Mouse (Mus musculus): ENCODE measurements around the gene Gpn2. TPM values are rescaled to one million over a fixed set of nuclear protein-coding genes. Genes with fewer than 3 reads are reported as not detected.

The Gpn2 gene
- 12.7 and 15.8 TPM in 2 replicates for total RNA-seq (2021)
- long read RNA-seq, experiment 1, transcript Gpn2-201 (5 exons, 1,367 nt), result major isoform, 13 of 16 reads
- long read RNA-seq, experiment 1, partial matches to known transcripts, result 0 of 16 reads
- long read RNA-seq, experiment 1, other reads (novel, unspliced or antisense), result 2 of 16 reads
- long read RNA-seq, experiment 2, transcript Gpn2-201 (5 exons, 1,367 nt), result major isoform, 13 of 15 reads
- long read RNA-seq, experiment 2, partial matches to known transcripts, result 1 of 15 reads
- long read RNA-seq, experiment 2, other reads (novel, unspliced or antisense), result 0 of 15 reads

DNA sequence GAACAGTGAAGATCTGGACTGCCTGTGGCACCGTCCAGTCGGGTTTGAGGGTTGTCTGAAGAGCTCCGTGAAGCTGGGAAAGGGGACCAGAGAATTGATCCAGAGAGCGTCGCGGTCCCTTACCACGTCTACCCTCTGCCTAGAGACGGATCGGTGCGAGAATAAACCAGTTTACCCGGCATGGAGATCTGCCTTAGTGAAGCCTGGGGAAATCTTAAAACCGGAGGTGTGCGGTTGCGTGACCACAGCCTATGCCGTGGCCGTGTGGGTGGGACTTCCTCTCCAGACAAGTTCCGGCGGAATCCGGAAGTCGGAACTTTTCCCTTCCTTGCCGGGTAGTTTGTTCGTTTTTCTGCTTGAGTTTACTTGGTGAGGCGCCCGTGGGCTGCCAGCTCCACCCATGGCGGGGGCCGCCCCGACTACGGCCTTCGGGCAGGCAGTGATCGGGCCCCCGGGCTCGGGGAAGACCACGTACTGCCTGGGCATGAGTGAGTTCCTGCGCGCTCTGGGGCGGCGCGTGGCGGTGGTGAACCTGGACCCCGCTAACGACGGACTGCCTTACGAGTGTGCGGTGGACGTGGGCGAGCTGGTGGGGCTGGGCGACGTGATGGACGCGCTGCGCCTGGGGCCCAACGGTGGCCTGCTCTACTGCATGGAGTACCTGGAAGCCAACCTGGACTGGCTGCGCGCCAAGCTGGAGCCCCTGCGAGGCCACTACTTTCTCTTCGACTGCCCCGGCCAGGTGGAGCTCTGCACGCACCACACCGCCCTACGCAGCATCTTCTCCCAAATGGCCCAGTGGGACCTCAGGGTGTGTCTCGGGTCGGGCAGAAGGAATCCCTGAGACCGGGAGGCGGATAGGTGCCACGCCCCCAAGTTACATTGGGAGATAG lies at the start of gene Gpn2:
Gene Gpn2 (plus strand): TSS at position 304 of the 893 bp plus-strand sequence.
- DNase-seq, result peak; percentile 92

DNA sequence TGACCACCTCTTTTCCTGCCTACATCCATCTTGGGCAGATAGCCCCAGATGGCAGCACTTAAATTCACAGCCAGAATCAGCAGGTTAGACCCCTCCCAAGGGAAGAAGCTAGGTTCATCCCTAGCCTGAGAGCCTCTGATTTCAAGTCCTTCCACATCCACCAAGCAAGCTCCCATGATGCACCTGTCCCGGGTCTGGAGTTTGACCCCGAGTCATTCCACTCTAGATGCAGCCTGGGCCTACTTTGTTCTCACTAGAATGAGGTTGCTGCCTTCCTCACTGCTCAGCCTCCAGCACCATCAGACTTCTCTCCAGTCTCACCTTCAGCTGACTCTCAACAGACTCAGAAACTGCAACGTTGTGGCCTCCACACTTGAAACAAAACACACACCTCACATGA lies 48.1 kb upstream of the Gpn2 start:
- DNase-seq, result no peak

DNA sequence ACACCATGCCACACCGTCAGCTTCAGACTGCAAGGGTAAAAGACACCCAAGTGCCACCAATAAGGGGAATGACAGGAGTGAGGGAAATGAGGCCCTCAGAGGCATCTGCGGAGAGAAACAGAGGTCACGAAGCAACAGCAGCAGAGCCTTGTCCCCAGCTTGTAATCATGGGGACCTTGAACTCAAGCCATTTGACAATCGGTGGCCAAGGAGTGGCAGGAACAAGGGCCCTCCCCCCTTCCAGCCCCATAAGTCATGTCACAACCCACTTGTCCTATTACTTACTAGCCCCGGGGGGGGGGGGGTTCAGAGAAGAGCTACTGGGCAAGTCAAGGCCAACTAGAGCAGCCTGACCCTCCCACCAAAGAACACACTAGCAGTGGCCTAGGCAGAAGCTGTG lies 47.5 kb upstream of the Gpn2 start:
- peak; percentile 79 for DNase-seq

GRCm38 (mm10) chr4:133545272-133546231 lies 38.6 kb upstream of the Gpn2 start, which contains the start of gene Nudc:
TSS of gene Nudc (minus strand) at chr4:133545996.
- peak; percentile 98 for DNase-seq

GRCm38 (mm10) chr4:133552029-133552428 lies 32.1 kb upstream of the Gpn2 start:
- no peak for DNase-seq

DNA sequence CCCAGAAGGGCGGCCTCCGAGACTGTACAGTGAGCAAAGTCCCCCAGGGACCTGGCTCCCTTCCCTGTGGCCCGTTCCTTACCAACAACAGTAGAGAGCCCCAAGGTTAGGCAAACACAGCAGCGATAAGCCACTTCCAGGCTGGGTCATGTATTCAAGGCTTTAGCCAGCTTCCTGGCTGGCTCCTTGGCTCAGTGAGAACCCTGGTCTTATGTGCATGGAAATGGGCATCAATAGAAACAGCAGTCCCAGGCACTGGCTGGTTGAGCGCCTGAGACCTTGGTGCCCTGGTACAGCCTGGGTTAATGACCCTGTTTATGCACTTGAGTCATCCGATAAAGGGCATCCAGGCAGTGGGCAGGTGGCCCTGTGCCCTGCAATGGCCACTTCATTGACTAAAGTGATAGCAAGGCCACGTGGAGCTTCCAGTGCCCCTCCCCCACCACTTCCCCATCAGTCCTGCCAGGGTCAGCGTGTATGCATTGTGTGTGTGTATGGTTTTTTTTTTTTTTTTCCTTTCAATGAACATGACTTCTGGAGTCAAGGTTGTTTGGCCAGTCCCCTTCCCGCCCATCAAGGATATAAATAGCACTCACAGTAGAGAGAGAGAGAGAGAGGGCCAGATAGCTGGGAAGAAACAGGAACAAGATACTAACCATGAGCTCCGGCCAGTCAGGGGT lies 31.3 kb upstream of the Gpn2 start, which contains the start of gene Nr0b2:
Gene Nr0b2 (plus strand): TSS at position 609 of the 680 bp plus-strand sequence.
- DNase-seq, result peak; percentile 85

GRCm38 (mm10) chr4:133553448-133554330 lies 30.5 kb upstream of the Gpn2 start:
- DNase-seq, result peak; percentile 39

- DNase-seq, result no peak
Observed at GRCm38 (mm10) chr4:133557041-133557717, 27.0 kb upstream of the Gpn2 start.

DNA sequence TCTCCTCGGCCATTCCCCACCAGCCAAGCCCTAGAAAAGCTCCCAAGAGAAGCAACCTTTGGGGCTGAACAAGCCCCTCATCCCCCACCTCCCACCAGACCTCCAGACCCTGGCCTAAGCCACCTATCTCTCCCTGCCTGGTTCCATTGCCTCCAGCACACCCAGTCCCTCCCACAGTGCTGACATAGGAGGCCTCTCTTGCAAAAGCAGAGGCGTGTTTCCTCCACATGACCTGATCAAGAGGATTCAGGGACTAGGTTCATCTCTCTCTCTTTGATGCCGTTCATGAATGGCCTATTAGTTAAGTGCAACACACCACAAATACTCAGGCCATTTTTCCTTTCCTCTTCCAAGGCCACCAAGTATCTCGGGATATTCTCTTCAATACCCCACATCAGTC lies 24.3 kb upstream of the Gpn2 start:
- DNase-seq, result no peak

DNA sequence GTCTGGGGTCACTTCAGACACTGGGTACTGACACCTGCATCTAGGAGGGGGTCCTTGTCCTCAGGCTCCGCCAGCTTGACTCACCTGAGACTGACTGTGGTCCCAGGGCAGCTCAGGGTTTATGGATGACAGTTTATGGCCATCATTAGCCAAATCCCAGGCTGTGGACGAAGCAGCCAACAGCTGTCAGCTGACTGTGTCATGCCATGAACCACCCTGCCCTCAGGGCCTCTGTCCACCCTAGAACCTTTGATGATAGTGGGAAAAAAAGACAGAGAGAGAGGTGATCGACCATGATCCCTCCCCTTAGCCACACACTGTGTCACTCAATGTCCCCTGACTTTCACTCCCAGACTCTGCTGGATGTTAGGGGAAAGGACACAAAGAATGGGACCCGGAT lies 22.5 kb upstream of the Gpn2 start:
- no peak for DNase-seq

DNA sequence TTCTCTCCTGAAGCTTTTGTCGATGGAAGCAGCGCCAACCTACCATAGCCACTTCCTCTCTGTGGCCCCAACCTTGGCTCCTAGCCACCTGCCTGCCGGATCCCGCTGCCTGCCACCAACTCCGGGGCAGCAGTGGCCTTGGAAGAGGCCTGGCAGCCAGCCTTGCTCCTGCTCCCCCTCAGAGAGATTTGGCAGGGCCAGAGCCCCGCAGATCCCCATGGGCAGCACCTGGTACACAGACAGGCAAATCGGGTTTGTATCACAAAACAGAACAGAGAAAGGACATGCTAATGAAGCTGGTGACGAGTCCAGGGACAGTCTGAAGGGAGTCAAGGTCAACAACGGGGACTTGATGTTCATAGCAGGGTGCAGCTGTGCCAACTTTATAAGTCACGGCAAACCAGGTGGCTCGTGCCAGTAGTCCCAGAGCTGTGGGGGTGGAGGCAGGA lies 21.0 kb upstream of the Gpn2 start:
- DNase-seq, result peak; percentile 92

GRCm38 (mm10) chr4:133567251-133567650 lies 16.9 kb upstream of the Gpn2 start:
- no peak for DNase-seq

DNA sequence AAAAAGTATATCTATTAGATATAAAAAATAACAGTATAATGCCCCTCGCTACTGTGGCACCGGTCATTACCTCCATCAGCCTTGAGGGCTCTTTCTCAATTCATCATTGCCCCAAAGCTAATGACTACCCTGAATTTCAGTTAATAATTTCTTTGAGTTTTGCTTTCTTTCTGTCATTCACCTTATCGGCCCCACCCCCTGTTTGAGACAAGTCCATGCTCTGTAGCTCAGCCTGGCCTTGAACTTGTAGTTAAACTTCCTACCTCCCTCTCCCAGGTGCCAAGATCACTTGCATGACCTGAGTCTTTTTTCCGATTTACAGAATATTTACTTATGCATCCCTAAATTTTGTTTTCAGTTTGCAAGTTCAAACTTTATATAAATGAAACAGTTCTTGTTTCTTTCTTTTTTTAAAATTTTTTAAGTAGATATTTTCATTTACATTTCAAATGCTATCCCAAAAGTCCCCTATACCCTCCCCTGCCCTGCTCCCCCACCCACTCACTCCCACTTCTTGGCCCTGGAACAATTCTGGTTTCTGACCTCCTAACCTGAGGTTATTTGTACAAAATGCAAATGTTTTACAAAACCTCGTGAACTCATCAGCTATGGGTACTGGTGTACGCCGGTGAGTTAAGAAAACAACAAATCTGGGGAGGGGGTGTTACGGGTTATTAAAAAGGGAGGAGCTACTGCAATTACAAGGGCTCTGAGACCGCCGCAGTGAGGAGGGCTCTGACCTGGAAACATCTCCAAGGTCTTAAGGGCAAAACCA lies 14.7 kb upstream of the Gpn2 start:
- DNase-seq, result no peak

DNA sequence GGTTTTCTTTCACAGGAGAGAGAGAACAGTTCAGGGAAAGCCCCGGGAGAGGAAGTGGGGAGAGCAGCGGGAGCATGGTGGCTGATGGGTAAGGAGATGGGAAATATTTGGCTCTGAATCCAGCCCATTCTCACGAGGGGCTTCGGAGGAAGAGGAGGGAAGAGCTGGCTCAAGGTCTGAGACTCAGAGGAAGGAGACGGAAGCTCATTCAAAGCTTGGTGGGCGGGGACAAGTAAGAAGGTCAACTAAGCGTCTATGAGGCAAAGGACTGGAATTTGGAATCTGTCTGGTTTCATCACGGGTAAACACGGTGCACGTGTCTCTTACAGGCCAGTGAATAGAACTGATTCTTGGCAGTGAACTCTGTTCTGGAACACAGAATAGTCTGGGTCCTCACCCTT lies 14.1 kb upstream of the Gpn2 start:
- DNase-seq, result peak; percentile 73

- DNase-seq, result peak; percentile 95
Observed at GRCm38 (mm10) chr4:133574070-133574842, 9.9 kb upstream of the Gpn2 start, which contains the start of gene Gpatch3. TSS of gene Gpatch3 (plus strand) at chr4:133574745.

DNA sequence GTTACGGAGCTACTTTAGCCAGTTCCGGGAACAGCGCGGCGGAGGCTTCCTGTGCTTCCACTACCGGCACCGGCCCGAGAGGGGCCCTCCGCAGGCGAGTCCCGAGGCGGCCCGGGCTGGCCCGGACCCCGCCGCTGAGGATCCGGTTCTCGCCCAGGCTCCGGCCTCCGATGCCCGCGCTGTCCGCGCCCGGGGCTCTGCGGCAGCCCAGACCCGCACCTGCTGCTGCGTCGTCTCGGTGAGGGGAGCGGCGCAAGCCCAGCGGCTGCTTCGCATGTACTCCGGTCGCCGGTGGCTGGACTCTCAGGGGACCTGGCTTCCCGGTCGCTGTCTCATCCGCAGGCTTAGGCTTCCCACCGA lies 9.3 kb upstream of the Gpn2 start:
- no peak for DNase-seq

GRCm38 (mm10) chr4:133577983-133578382 lies 6.2 kb upstream of the Gpn2 start:
- DNase-seq, result no peak

GRCm38 (mm10) chr4:133583690-133584058 lies 488 bp upstream of the Gpn2 start:
- no peak for DNase-seq

Data from adrenal gland, postnatal 14 days (tissue).